Mouse (Mus musculus): ENCODE results near the gene Coro1b.

The Coro1b gene

GRCm38 (mm10) chr19:4144550-4145498 lies 3.6 kb upstream of the Coro1b start:
- no peak for DNase-seq

- no peak for DNase-seq
Measured at GRCm38 (mm10) chr19:4145936-4146335, 2.5 kb upstream of the Coro1b start.

GRCm38 (mm10) chr19:4146366-4147021 lies 1.9 kb upstream of the Coro1b start:
- DNase-seq: no peak

- DNase-seq: no peak
Measured at GRCm38 (mm10) chr19:4147022-4147405, 1.4 kb upstream of the Coro1b start.

- DNase-seq: no peak
Measured at GRCm38 (mm10) chr19:4147782-4148490, 483 bp upstream of the Coro1b start.

GRCm38 (mm10) chr19:4148819-4149218 lies 400 bp downstream of the Coro1b start:
- DNase-seq: no peak

GRCm38 (mm10) chr19:4149283-4149682 lies 864 bp downstream of the Coro1b start:
- no peak for DNase-seq

GRCm38 (mm10) chr19:4149764-4150461 lies 1.5 kb downstream of the Coro1b start:
- DNase-seq: no peak

- DNase-seq: no peak
Measured at GRCm38 (mm10) chr19:4150567-4151487, 2.4 kb downstream of the Coro1b start.

GRCm38 (mm10) chr19:4151488-4151860 lies 3.1 kb downstream of the Coro1b start:
- no peak for DNase-seq

GRCm38 (mm10) chr19:4151898-4152297 lies 3.5 kb downstream of the Coro1b start:
- no peak for DNase-seq

- no peak for DNase-seq
Measured at GRCm38 (mm10) chr19:4152445-4153231, 4.2 kb downstream of the Coro1b start.

- no peak for DNase-seq
Measured at GRCm38 (mm10) chr19:4153232-4153654, 4.8 kb downstream of the Coro1b start, which contains the start of gene Ptprcap. TSS of gene Ptprcap (plus strand) at chr19:4153604.

- DNase-seq: no peak
Measured at GRCm38 (mm10) chr19:4154437-4155222, 6.2 kb downstream of the Coro1b start.

GRCm38 (mm10) chr19:4155223-4156072 lies 7.0 kb downstream of the Coro1b start:
- DNase-seq: no peak

- no peak for DNase-seq
Measured at GRCm38 (mm10) chr19:4156073-4156579, 7.7 kb downstream of the Coro1b start.

GRCm38 (mm10) chr19:4156771-4157170 lies 8.4 kb downstream of the Coro1b start:
- DNase-seq: no peak

GRCm38 (mm10) chr19:4159049-4159448 lies 10.6 kb downstream of the Coro1b start:
- no peak for DNase-seq
